Mouse (Mus musculus) kidney, adult 11 months (tissue): ENCODE data around the gene Vmn1r143.
"Not testable (repeated sequence)": the region's sequence is repeated elsewhere in the genome, so short reads cannot be mapped to it uniquely, and the experiment has no call there.

Source experiments
- DNase-seq: peaks from one replicate; pipeline ENCODE4 v3.0.0; 2022

The Vmn1r143 gene

DNA sequence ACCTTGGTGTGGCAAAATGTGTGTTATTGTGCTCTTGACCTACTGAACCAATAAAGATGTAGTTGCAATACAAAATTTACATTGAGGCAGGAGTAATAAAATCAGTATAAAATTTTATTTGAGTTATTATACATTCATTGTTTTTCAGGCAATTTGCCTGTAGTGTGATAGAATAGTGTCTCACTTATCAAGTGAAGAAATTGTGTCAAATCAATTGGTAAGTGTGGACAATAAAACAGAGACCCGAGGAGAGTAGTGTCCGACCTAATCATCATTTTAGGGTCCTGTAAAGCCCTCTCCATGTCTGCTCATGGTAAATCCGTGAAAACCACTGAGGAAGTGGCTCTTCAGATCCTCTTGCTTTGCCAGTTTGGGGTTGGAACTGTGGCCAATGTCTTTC is at the start of gene Vmn1r143:
Vmn1r143 (plus strand) TSS at position 301 of the 400 bp plus-strand sequence.
- DNase-seq, result not testable (repeated sequence)

DNA sequence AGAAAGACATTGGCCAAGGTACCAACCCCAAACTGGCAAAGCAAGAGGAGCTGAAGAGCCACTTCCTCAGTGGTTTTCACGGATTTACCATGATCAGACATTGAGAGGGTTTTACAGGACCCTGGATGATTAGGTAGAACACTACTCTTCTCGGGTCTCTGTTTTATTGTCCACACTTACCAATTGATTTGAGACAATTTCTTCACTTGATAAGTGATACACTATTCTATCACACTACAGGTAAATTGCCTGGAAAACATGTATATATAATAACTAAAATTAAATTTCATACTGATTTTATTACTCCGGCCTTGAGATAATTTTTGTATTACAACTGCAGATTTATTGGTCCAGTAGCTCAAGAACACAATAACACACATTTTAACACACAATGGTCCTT is 25.2 kb upstream of the Vmn1r143 start, which contains the start of gene Vmn1r142:
Vmn1r142 (minus strand) TSS at position 101 of the 400 bp plus-strand sequence.
- not testable (repeated sequence) for DNase-seq

DNA sequence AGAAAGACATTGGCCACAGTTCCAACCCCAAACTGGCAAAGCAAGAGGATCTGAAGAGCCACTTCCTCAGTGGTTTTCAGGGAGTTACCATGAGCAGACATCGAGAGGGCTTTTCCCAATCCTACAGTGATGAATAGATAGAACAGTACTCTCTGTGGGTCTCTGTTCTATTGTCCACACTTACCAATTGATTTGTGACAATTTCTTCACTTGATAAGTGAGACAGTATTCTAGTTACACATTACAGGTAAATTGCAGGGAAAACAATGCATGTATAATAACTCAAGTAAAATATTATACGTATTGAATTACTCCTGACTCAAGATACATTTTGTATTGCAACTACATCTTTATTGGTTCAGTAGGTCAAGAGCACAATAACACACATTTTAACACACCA is 12.0 kb downstream of the Vmn1r143 start, which contains the start of gene Gm8653:
Gm8653 (minus strand) TSS at position 101 of the 400 bp plus-strand sequence.
- not testable (repeated sequence) for DNase-seq

DNA sequence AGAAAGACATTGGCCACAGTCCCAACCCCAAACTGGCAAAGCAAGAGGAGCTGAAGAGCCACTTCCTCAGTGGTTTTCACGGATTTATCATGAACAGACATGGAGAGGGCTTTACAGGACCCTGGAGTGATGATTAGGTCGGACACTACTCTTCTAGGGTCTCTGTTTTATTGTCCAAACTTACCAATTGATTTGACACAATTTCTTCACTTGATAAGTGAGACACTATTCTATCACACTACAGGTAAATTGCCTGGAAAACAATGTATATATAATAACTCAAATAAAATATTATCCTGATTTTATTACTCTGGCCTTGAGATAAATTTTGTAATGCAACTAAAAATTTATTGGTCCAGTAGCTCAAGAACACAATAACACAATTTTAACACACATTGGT is 40.2 kb downstream of the Vmn1r143 start, which contains the start of gene Gm8453:
Gm8453 (minus strand) TSS at position 101 of the 400 bp plus-strand sequence.
- DNase-seq, result not testable (repeated sequence)
